Mouse (Mus musculus) erythroblast, embryonic 14.5 days (primary cell): ENCODE results near the gene Abhd17a.

ENCODE experiments used
- GATA1 ChIP-seq: IDR thresholded peaks from 2 replicates; pipeline ENCODE4 v1.6.1; 2012; ENCODE audit warnings: low read length, inconsistent platforms, mixed read lengths
- TAL1 ChIP-seq: IDR thresholded peaks from 3 replicates; pipeline ENCODE4 v1.6.1; 2012; ENCODE audit warnings: low read length, inconsistent platforms, mixed read lengths

DNA sequence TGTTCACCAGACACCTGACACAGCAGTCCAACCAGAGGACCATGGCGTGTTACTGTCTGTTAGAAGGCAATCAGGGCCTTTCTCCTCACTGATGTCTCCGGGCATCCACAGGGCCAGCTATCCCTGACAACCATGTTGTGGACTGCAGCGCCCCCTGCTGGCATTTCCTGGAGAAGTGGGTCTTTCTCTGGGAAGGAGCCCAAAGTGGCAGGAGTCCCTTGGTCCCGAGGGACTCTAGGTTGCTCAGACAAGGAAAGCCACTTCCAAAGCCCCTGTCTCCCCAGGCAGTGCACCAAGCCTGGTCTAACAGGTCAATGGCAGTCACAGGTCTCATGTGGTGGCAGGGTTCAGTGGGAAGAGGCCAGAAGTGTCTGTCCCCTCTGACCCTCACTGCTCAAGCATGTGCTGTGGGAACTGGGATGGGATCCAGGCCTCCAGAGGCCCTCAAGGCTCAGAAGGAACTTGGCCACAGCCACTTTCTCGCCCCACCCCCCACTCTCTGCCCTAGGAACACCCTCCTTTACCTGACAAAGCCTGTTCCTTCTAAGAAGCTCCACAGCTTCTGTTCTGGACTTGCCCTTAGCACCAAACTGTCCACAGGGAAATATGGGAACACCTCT is 32.7 kb downstream of the Abhd17a start:
- TF ChIP-seq GATA1 (no peak), TAL1 (no peak)
